ENCODE assay signal across 2 mouse cellular contexts in the genomic region with DNA sequence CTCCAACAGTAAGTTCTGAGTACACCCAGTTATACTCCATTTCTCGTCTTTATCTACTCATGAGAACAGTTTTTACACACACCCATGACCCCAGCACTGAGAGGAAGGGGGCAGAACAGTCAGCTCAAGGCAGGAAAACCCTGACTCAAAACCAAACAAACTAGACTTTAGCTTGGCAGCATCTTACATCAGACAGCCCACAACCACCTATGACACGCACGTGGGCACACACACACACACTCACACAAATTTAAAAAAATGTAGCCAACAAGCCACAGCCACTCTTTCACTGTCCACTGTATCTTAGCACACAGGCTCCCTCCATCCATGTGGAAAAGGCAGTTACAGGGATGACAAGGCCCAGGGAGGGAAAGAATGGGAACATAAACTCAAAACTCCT.
TF ChIP-seq lines count a peak whose summit lies in the region.

No protein-coding gene starts in this region.

TF ChIP-seq in CH12.LX, 34 proteins besides CTCF, POLR2A, EP300 and RAD21:
- TF ChIP-seq MYC (IDR thresholded peaks at IDR 0.05; ENCODE audit: low read depth, low read length) = peak; percentile 20; the same call in 1 of the 2 replicates
- peak; percentile 55 for TF ChIP-seq MXI1 (IDR thresholded peaks at IDR 0.05; ENCODE audit: low read depth, low read length)
- TF ChIP-seq ETS1 (conservative IDR thresholded peaks at IDR 0.05; ENCODE audit: low read depth, low read length) = peak; percentile 41
- TF ChIP-seq SMC3 (IDR thresholded peaks at IDR 0.05; ENCODE audit: low read depth, low read length) = no peak
- TF ChIP-seq BHLHE40 (IDR thresholded peaks at IDR 0.05; ENCODE audit: low read depth, low read length) = peak; percentile 90
- TF ChIP-seq IRF4 (IDR thresholded peaks at IDR 0.05; ENCODE audit: low read depth, low read length) = peak; percentile 83
- no peak for TF ChIP-seq ZMIZ1 (IDR thresholded peaks at IDR 0.05; ENCODE audit: low read depth, low read length)
- peak; percentile 61; the same call in 1 of the 2 replicates for TF ChIP-seq ZNF384 (IDR thresholded peaks at IDR 0.05; ENCODE audit: low read depth, low read length)
TF ChIP-seq in CH12.LX: peak in this region for 6.

TF ChIP-seq in MEL, 35 proteins besides CTCF, POLR2A, EP300 and RAD21:
- TF ChIP-seq POLR2AphosphoS2 (IDR thresholded peaks at IDR 0.05; ENCODE audit: low read length) (peak; percentile 19; the same call in 1 of the 2 replicates), MAFK (IDR thresholded peaks at IDR 0.05; ENCODE audit: borderline replicate concordance, low read depth, low read length) (no peak)
TF ChIP-seq in MEL: peak in this region for 1.
